Mouse (Mus musculus) bone marrow macrophage, adult 2 months (primary cell): ENCODE measurements at regions not wholly inside any gene's neighbourhood (a gene's known extent, or its start where the extent isn't known, plus 50 kb on each side); places are given as distances from the start of the nearest gene placed in this dataset.

ENCODE experiments used
- H3K27ac ChIP-seq: 2 replicates; pipeline ENCODE4 v1.5.1; 2012; ENCODE audit warnings: low read depth, low read length; ENCODE audit not compliant: insufficient read depth
- H3K4me1 ChIP-seq: 2 replicates; pipeline ENCODE4 v1.6.1; 2012; ENCODE audit warnings: low read length; ENCODE audit not compliant: control insufficient read depth, insufficient read depth
- H3K4me3 ChIP-seq: 2 replicates; pipeline ENCODE4 v1.5.1; 2012; ENCODE audit warnings: mild to moderate bottlenecking, low read length, moderate library complexity; ENCODE audit not compliant: insufficient read depth
- CTCF ChIP-seq: IDR thresholded peaks from 2 replicates; pipeline ENCODE4 v1.5.1; 2012; ENCODE audit warnings: low read depth, mild to moderate bottlenecking, low read length, moderate library complexity
- POLR2A ChIP-seq: IDR thresholded peaks from 2 replicates; pipeline ENCODE4 v1.6.1; 2012; ENCODE audit warnings: mild to moderate bottlenecking, low read depth, low read length, borderline replicate concordance

- Histone ChIP-seq H3K4me3 (no peak overlapping the region), H3K4me1 (no peaks in the 10 kb centered on the region), H3K27ac (no peak overlapping the region)
- no peak for TF ChIP-seq POLR2A
- TF ChIP-seq CTCF = no peak
These were observed 199.5 kb downstream of the Epha4 start for GRCm38 (mm10) chr1:77315347-77315746.

GRCm38 (mm10) chr1:77316198-77316597, 198.7 kb downstream of the Epha4 start:
- TF ChIP-seq POLR2A (no peak), CTCF (no peak)
- Histone ChIP-seq H3K27ac (no peak overlapping the region), H3K4me1 (no peaks in the 10 kb centered on the region), H3K4me3 (no peak overlapping the region)
